Mouse (Mus musculus) liver (tissue): ENCODE data around the gene Mfap3l.
"Not testable (repeated sequence)": the region's sequence is repeated elsewhere in the genome, so short reads cannot be mapped to it uniquely, and the experiment has no call there.

Experiments used
- DNase-seq: peaks from one replicate; pipeline ENCODE4 v3.0.0-alpha.2; 2020; ENCODE audit warnings: mixed read lengths

Gene Mfap3l

GRCm38 (mm10) chr8:60657425-60658113, 24.9 kb downstream of the Mfap3l start:
- DNase-seq: no peak

GRCm38 (mm10) chr8:60658114-60658500, 25.5 kb downstream of the Mfap3l start:
- DNase-seq: no peak

GRCm38 (mm10) chr8:60658686-60659085, 26.1 kb downstream of the Mfap3l start:
- not testable (repeated sequence) for DNase-seq

- no peak for DNase-seq
Measured at GRCm38 (mm10) chr8:60659721-60660120, 27.1 kb downstream of the Mfap3l start.

- DNase-seq: no peak
Measured at GRCm38 (mm10) chr8:60661191-60661590, 28.6 kb downstream of the Mfap3l start.

GRCm38 (mm10) chr8:60663552-60663951, 30.9 kb downstream of the Mfap3l start:
- no peak for DNase-seq

- no peak for DNase-seq
Measured at GRCm38 (mm10) chr8:60665821-60666220, 33.2 kb downstream of the Mfap3l start.

GRCm38 (mm10) chr8:60666852-60667251, 34.2 kb downstream of the Mfap3l start:
- DNase-seq: no peak

- DNase-seq: no peak
Measured at GRCm38 (mm10) chr8:60678590-60678989, 46.0 kb downstream of the Mfap3l start.

GRCm38 (mm10) chr8:60681811-60682210, 49.2 kb downstream of the Mfap3l start:
- DNase-seq: no peak

- no peak for DNase-seq
Measured at GRCm38 (mm10) chr8:60682340-60682739, 49.7 kb downstream of the Mfap3l start.

- no peak for DNase-seq
Measured at GRCm38 (mm10) chr8:60711516-60712086, 79.0 kb downstream of the Mfap3l start.

- DNase-seq: no peak
Measured at GRCm38 (mm10) chr8:60714724-60715123, 82.1 kb downstream of the Mfap3l start.

GRCm38 (mm10) chr8:60718692-60719091, 86.1 kb downstream of the Mfap3l start:
- DNase-seq: no peak
